Mouse (Mus musculus) lung, embryonic 15.5 days (tissue): ENCODE measurements around the gene Olfr1366. TPM values are rescaled to one million over a fixed set of nuclear protein-coding genes. Genes with fewer than 3 reads are reported as not detected.
"Not testable (repeated sequence)": the region's sequence is repeated elsewhere in the genome, so short reads cannot be mapped to it uniquely, and the experiment has no call there.

Experiments used
- ATAC-seq: fragments of 200-750 bp; cut with Nextera tagmentation; 2 replicates; pipeline ENCODE4 v1.8.0; 2017; ENCODE audit warnings: moderate number of reproducible peaks, borderline replicate concordance; ENCODE audit not compliant: low FRiP score, low TSS enrichment; ENCODE audit errors: extremely low read depth
- H3K27ac ChIP-seq: fragments of 300-500 bp; sonication (generic); 2 replicates; pipeline ENCODE4 v1.5.1; 2015; ENCODE audit warnings: moderate library complexity, mild to moderate bottlenecking, inconsistent platforms
- H3K27me3 ChIP-seq: fragments of 300-500 bp; sonication (generic); 2 replicates; pipeline ENCODE4 v1.6.1; 2015; ENCODE audit warnings: inconsistent platforms
- H3K36me3 ChIP-seq: fragments of 300-500 bp; sonication (generic); 2 replicates; pipeline ENCODE4 v1.6.1; 2015; ENCODE audit warnings: inconsistent platforms
- H3K4me1 ChIP-seq: fragments of 300-500 bp; sonication (generic); 2 replicates; pipeline ENCODE4 v1.6.1; 2015; ENCODE audit warnings: inconsistent platforms
- H3K4me2 ChIP-seq: fragments of 300-500 bp; sonication (generic); 2 replicates; pipeline ENCODE4 v1.6.1; 2015; ENCODE audit warnings: inconsistent platforms, mild to moderate bottlenecking, moderate library complexity
- H3K4me3 ChIP-seq: fragments of 300-500 bp; sonication (generic); 2 replicates; pipeline ENCODE4 v1.5.1; 2015; ENCODE audit warnings: mild to moderate bottlenecking, inconsistent platforms
- H3K9ac ChIP-seq: fragments of 300-500 bp; sonication (generic); 2 replicates; pipeline ENCODE4 v1.6.1; 2015; ENCODE audit warnings: inconsistent platforms
- H3K9me3 ChIP-seq: fragments of 300-500 bp; sonication (generic); 2 replicates; pipeline ENCODE4 v1.6.1; 2016; ENCODE audit warnings: inconsistent platforms
- WGBS: fragments of 180-500 bp; shearing (Covaris S2); methylation state at CpG from one replicate; pipeline ENCODE4 v1.1.7; 2015; 5-methylcytosine and 5-hydroxymethylcytosine counted together
- polyA plus RNA-seq: library from polyadenylated mRNA; unstranded; fragments of >200 nt; fragmentation: Nextera tagmentation; extraction: Ambion mirVana; gene quantifications from 2 replicates; pipeline ENCODE4 v1.2.1, GENCODE M21; 2015

The Olfr1366 gene
- polyA plus RNA-seq = 0.10 and 0.26 TPM in 2 replicates

DNA sequence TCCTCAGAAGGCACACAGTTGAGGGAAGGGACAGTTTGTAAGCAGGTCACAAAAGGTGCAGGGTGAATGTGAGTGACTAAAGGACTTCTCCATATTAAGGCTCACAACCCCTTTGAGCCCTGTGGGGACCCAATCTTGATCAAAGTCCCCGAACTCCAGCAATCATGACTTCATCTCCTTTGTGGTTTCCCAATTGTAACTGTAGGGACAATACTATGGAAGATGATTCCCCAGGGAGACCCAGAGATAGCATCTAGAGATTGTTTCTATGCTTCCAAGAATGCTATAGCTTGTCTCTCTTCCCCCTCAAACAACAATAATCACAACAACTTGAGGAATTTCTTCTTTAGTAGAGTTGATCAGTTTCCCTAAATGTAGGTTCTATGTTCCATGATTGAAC lies at the start of gene Olfr1366:
TSS of gene Olfr1366 (minus strand) at position 101 of the 400 bp plus-strand sequence.
- Histone ChIP-seq H3K27ac (no peak within 1 kb of the TSS), H3K4me3 (no peak within 1 kb of the TSS), H3K4me2 (no peak within 1 kb of the TSS), H3K27me3 (no peaks in the 10 kb centered on the region), H3K9me3 (no peaks in the 10 kb centered on the region), H3K36me3 (no peaks in the 10 kb centered on the region), H3K4me1 (no peaks in the 10 kb centered on the region), H3K9ac (no peak within 1 kb of the TSS)
- WGBS = 68% methylated on average over 1 of the region's 1 CpGs
- no peak for ATAC-seq

DNA sequence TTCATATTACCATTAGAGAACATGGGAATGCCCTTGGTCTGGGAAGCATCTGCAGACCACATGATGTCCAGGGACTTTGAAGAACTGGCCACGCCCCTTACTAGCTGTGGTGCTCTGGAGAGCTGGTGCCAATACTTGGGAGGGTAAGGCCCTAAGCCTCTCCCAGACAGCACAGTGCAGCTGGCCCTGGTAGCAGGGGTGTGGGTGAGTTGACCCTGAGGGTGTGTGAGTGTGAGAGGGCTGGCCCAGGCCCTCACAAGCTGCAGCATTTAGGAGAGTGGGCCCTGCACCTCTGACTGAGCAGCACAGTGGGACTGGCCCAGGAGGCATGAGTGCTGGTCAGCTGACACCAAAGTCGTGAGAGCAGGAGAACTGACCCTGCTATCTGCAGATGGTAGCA lies 49.0 kb upstream of the Olfr1366 start:
- Histone ChIP-seq H3K4me1 (no peaks in the 10 kb centered on the region), H3K36me3 (no peaks in the 10 kb centered on the region), H3K4me3 (no peak overlapping the region), H3K9ac (no peak overlapping the region), H3K27me3 (no peaks in the 10 kb centered on the region), H3K27ac (no peak overlapping the region), H3K9me3 (no peaks in the 10 kb centered on the region), H3K4me2 (no peak overlapping the region)
- ATAC-seq = peak; percentile 46
- 45% methylated on average over 2 of the region's 2 CpGs for WGBS

DNA sequence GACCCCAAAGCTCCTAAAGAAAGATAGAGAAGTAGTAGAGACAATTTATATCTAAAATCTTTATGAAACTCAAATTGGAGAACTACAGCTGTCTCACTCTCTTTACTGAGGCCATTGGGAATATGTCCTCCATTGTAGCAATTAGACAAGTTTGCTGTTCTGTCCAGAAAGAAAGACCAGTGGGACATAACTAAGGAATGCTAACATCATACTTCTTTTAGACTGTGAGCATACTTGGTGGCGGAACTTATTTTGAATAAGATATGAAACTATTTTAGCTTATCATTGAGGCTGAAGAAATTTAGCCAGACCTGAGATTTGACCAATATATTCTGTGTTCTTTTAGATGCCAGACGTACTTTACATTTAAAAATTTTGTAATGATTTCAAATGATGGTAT lies 39.1 kb upstream of the Olfr1366 start, which contains the start of gene Olfr1364:
TSS of gene Olfr1364 (minus strand) at position 101 of the 400 bp plus-strand sequence.
- ATAC-seq = no peak
- 77% methylated on average over 2 of the region's 2 CpGs for WGBS
- Histone ChIP-seq H3K9me3 (no peaks in the 10 kb centered on the region), H3K36me3 (no peaks in the 10 kb centered on the region), H3K4me1 (no peaks in the 10 kb centered on the region), H3K27ac (no peak within 1 kb of the TSS), H3K4me3 (no peak within 1 kb of the TSS), H3K4me2 (no peak within 1 kb of the TSS), H3K27me3 (no peaks in the 10 kb centered on the region), H3K9ac (no peak within 1 kb of the TSS)

DNA sequence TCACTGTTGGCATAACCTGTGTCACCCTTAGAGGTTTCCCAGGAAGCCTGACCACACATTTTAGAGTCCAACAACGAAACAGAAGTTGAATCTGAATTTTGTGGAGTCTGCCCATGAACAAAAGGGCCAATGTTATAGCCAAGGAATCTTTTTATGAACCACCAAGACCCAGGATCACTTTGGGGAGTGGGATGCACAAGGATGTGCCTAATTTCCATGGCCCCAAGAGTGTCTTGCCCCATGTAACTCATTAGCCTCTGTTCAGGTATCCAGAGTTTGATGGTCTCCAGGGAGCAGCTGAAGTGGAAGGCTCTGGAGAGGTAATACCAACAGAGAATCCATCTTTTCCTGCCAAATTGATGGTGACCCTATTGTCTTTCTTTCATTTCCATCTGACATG lies 17.2 kb upstream of the Olfr1366 start, which contains the start of gene Olfr1535:
TSS of gene Olfr1535 (minus strand) at position 101 of the 400 bp plus-strand sequence.
- H3K36me3 ChIP-seq = no peaks in the 10 kb centered on the region
- no peak within 1 kb of the TSS for H3K9ac ChIP-seq
- H3K4me1 ChIP-seq = no peaks in the 10 kb centered on the region
- H3K27me3 ChIP-seq = no peaks in the 10 kb centered on the region
- no peak within 1 kb of the TSS for H3K4me2 ChIP-seq
- ATAC-seq = no peak
- H3K9me3 ChIP-seq = no peaks in the 10 kb centered on the region
- no peak within 1 kb of the TSS for H3K4me3 ChIP-seq
- H3K27ac ChIP-seq = no peak within 1 kb of the TSS
- WGBS = 33% methylated on average over 1 of the region's 1 CpGs

DNA sequence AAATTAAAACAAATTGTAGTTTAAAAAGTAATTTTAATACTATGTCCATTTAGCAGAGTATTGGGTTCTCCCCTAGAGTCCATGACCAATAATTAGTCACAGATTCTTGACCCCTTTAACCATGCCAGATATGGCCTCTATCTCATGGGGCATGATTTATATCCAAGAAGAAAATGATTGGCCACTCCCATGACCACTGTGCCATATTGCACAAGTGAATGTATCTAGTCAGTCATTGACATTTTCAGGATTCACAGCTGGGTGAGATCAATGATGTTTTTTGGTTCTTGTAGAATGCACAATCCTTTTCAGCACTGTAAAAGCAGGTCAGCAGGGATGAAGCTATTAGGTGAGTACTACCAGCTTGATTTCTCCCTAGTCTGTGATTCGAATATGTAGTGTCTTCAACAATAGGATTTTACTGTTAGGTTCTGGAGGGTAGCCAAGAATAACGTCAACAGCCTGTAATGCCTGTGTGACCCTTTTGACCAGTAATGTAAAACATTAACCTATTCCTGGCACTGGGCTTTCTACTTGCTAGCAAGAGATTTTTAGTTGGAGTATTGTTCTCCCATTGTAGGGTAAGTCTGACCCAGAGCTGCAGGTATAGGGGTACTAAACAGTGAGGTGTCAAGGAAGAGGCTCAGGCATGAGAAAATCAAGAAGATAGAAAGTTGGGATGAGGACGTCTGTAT lies 8.0 kb upstream of the Olfr1366 start:
- Histone ChIP-seq H3K9ac (no peak overlapping the region), H3K27me3 (no peaks in the 10 kb centered on the region), H3K4me2 (no peak overlapping the region), H3K36me3 (no peaks in the 10 kb centered on the region), H3K4me3 (no peak overlapping the region), H3K9me3 (no peaks in the 10 kb centered on the region), H3K4me1 (no peaks in the 10 kb centered on the region), H3K27ac (no peak overlapping the region)
- ATAC-seq = no peak
- 32% methylated on average over 3 of the region's 3 CpGs for WGBS

DNA sequence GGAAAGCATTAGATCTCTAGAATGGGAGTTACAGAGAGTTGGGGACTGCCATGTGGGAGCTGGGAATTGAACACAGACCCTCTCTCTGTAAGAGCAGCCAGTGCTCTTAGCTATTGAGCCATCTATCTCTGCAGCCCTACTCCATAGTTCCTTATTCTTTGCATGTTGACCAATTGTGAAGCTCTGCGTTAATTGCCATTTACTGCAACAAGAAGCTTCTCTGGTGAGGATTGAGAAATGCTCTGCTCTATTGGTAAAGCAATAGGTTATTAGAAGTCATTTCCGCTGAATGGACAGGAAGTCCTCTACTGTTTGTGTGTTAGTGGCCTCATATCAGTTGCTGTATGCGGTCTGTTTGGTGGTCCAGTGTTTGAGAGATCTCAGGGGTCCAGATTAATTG lies 6.9 kb upstream of the Olfr1366 start:
- WGBS = 88% methylated on average over 3 of the region's 3 CpGs
- H3K9ac ChIP-seq = no peak overlapping the region
- H3K36me3 ChIP-seq = no peaks in the 10 kb centered on the region
- no peaks in the 10 kb centered on the region for H3K9me3 ChIP-seq
- H3K4me2 ChIP-seq = no peak overlapping the region
- ATAC-seq = no peak
- no peak overlapping the region for H3K4me3 ChIP-seq
- no peaks in the 10 kb centered on the region for H3K4me1 ChIP-seq
- no peaks in the 10 kb centered on the region for H3K27me3 ChIP-seq
- H3K27ac ChIP-seq = no peak overlapping the region

DNA sequence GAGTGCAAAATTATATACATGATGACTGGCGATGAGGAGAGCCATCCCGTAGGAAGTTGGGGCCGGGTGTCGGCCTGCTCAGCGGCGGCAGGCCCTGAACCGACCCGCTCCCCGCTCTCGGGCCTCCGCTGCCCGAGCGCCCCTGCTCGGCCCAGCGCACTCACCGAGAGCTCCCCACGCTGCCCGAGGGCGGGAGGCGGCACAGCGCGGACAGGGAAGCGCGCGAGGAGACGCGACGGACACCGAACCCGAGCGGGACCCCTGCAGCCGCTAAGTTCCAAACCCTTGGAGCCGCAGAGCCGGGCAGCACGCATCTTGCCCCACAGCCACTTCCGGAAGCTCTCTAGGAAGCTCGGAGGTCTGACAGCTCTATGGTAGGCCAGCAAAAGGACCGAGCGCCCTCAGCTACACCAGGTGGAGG lies 11.8 kb downstream of the Olfr1366 start, which contains the start of gene Zkscan8:
TSS of gene Zkscan8 (minus strand) at position 340 of the 421 bp plus-strand sequence.
- Histone ChIP-seq H3K9me3 (no peaks in the 10 kb centered on the region), H3K4me1 (peaks cover 3% of the 10 kb centered on the region; the same call in 1 of the 2 replicates), H3K27me3 (no peaks in the 10 kb centered on the region), H3K36me3 (peaks cover 5% of the 10 kb centered on the region), H3K4me3 (peak within 1 kb of the TSS; percentile 85), H3K9ac (peak within 1 kb of the TSS; percentile 99), H3K27ac (peak within 1 kb of the TSS; percentile 93), H3K4me2 (peak within 1 kb of the TSS; percentile 74)
- ATAC-seq = peak; percentile 96
- WGBS = under 1% methylated on average over 27 of the region's 39 CpGs

DNA sequence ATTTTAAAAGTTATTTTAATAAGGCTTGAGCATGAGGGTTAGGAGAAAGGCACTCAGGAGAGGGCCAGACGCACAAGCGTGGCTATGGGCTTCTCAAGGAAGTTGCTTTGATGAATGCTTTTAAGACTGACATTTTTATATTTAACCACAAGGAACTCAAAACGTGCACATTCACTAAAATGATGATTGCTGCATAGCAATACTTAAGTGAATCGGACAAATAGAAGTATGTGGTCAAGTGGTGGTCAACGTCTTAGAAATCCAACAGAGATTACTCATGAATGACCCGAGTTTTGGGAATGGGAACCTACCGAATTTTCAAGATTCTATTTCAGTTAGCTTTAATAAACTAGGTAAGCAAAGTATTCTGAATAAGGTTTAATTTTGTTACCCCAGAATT lies 12.5 kb downstream of the Olfr1366 start:
- Histone ChIP-seq H3K9ac (no peak overlapping the region), H3K36me3 (peaks cover 10% of the 10 kb centered on the region), H3K27ac (no peak overlapping the region), H3K4me3 (peak overlapping the region; percentile 85), H3K4me1 (peaks cover 3% of the 10 kb centered on the region; the same call in 1 of the 2 replicates), H3K4me2 (peak overlapping the region; percentile 74), H3K9me3 (no peaks in the 10 kb centered on the region), H3K27me3 (no peaks in the 10 kb centered on the region)
- no peak for ATAC-seq
- WGBS = 32% methylated on average over 7 of the region's 7 CpGs

DNA sequence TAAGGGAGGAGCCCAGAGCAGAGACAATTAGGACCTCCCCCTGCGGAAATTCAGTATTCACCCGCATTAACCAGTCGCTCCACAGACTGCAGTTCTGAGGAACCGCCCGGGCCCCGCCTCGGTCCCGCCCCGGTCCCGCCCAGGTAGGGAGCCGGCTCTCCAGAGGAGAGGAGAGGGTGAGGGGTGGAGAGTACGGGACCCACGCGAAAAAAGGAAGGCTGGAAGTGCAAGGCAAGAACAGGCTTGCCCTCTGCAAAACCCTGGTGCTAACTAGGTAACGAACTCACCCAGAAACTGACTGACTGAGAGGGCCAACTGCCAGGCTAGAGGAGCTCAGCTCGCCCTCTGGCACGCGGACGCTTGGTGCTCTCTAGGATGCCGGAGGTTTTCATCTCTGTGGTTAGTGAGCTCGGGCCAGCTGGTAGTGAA lies 36.4 kb downstream of the Olfr1366 start:
- H3K4me3 ChIP-seq = peak overlapping the region; percentile 67
- H3K4me2 ChIP-seq = peak overlapping the region; percentile 56
- peak; percentile 100 for ATAC-seq
- WGBS = 1% methylated on average over 21 of the region's 21 CpGs
- no peaks in the 10 kb centered on the region for H3K4me1 ChIP-seq
- no peaks in the 10 kb centered on the region for H3K27me3 ChIP-seq
- H3K36me3 ChIP-seq = no peaks in the 10 kb centered on the region
- H3K9ac ChIP-seq = peak overlapping the region; percentile 61
- H3K27ac ChIP-seq = peak overlapping the region; percentile 89
- H3K9me3 ChIP-seq = no peaks in the 10 kb centered on the region

DNA sequence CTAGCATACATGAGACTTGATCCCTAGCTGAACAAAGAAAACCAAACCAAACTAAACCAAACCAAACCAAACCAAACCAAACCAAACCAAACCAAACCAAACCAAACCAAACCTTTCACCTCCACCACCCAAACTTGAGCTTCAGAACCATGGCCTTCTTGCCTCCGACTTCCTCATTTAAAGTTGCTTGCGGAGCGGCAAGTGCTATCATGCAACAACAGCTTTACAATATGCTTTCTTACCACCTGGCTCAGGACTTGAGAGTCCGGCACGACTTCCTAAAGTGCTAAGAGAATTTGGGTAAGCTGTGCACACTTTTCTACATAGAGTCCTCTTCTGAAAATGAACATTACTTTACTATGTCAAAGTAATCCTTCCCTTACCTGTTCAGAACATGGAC lies 40.3 kb downstream of the Olfr1366 start:
- no peak overlapping the region for H3K9ac ChIP-seq
- H3K9me3 ChIP-seq = no peaks in the 10 kb centered on the region
- H3K27ac ChIP-seq = no peak overlapping the region
- H3K27me3 ChIP-seq = no peaks in the 10 kb centered on the region
- no peak overlapping the region for H3K4me3 ChIP-seq
- no peak overlapping the region for H3K4me2 ChIP-seq
- 88% methylated on average over 5 of the region's 5 CpGs for WGBS
- ATAC-seq = no peak
- no peaks in the 10 kb centered on the region for H3K4me1 ChIP-seq
- H3K36me3 ChIP-seq = no peaks in the 10 kb centered on the region

DNA sequence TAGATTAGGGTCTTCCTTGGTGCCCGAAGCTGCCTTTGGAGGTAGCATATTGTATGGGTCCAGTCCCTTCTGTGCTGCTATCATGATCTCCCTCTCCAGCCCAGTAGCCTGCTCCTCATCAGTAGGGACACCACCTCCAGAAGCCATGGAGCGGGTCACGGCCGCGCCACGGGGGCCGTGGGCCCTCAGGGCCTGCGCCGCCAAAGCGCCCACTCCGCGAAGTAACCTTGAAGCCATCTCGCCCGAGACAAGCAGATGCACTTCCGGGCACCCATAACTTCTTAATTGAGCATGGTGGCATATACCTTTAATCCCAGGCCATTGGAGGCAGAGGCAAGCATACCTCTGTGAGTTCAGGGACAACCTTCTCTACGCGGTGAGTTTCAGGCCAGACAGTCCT lies 41.4 kb downstream of the Olfr1366 start, which contains the start of gene Gm11273:
TSS of gene Gm11273 (minus strand) at position 237 of the 400 bp plus-strand sequence.
- not testable (repeated sequence) for H3K27me3 ChIP-seq

DNA sequence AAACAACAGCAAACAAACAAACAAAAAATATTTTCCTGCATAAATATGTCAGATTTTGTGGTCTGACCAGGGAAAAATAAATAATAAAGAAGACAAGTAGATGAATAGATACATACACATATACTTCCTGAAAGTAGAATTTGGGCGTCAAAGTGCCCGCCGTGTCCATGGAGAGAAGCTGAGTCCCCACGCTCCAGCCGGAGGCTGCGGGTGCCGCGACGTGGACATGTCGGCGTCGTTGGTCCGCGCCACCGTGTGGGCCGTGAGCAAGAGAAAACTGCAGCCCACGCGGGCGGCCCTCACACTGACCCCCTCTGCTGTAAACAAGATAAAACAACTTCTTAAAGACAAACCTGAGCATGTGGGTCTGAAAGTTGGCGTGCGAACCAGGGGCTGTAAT lies 47.5 kb downstream of the Olfr1366 start, which contains the start of gene AK157302:
TSS of gene AK157302 (plus strand) at position 144 of the 400 bp plus-strand sequence.
- 91% methylated on average over 21 of the region's 21 CpGs for WGBS

More for the DNA sequence above, 41.4 kb downstream of the Olfr1366 start, which contains the start of gene Gm11273:
- H3K4me2 ChIP-seq, H3K9ac ChIP-seq, H3K36me3 ChIP-seq, H3K9me3 ChIP-seq, H3K4me1 ChIP-seq, H3K27ac ChIP-seq, H3K4me3 ChIP-seq, ATAC-seq: not testable (repeated sequence)
- WGBS = 91% methylated on average over 17 of the region's 17 CpGs

More for the DNA sequence above, 47.5 kb downstream of the Olfr1366 start, which contains the start of gene AK157302:
- H3K27ac ChIP-seq = no peak within 1 kb of the TSS
- H3K27me3 ChIP-seq = no peaks in the 10 kb centered on the region
- H3K36me3 ChIP-seq = no peaks in the 10 kb centered on the region
- no peaks in the 10 kb centered on the region for H3K9me3 ChIP-seq
- no peak within 1 kb of the TSS for H3K9ac ChIP-seq
- H3K4me1 ChIP-seq = no peaks in the 10 kb centered on the region
- ATAC-seq = no peak
- H3K4me3 ChIP-seq = no peak within 1 kb of the TSS
- H3K4me2 ChIP-seq = no peak within 1 kb of the TSS
